Mouse (Mus musculus): ENCODE results near the gene Cacna2d1. TPM values are rescaled to one million over a fixed set of nuclear protein-coding genes. Genes with fewer than 3 reads are reported as not detected.

Gene Cacna2d1
- total and polyA plus RNA-seq, 3 experiments = 0.27 to 1.5 TPM; not detected in 1

- DNase-seq (ENCODE audit: low spot score) = no peak
- TF ChIP-seq POLR2AphosphoS5 (IDR thresholded peaks at IDR 0.05; ENCODE audit: insufficient replicate concordance, low read depth, low read length) = no peak
- TF ChIP-seq GATA2 (IDR thresholded peaks at IDR 0.05; ENCODE audit: borderline replicate concordance, low read depth, low read length) = no peak
- no peak for TF ChIP-seq TAL1 (conservative IDR thresholded peaks at IDR 0.05; ENCODE audit: low read depth, low read length)
- TF ChIP-seq GATA1 (IDR thresholded peaks at IDR 0.05; ENCODE audit: borderline replicate concordance, low read length) = no peak
- TF ChIP-seq CTCF (IDR thresholded peaks at IDR 0.05; ENCODE audit: low read depth, low read length) = no peak
- no peaks in the 10 kb centered on the region for H3K9me3 ChIP-seq (replicated peaks)
- no peak overlapping the region for H3K4me3 ChIP-seq (ENCODE audit: low read depth, low read length)
- no peak for ATAC-seq (ENCODE audit: extremely low read depth, insufficient number of reproducible peaks, low FRiP score, poor library complexity, severe bottlenecking)
- no peaks in the 10 kb centered on the region for H3K36me3 ChIP-seq (replicated peaks)
- H3K4me1 ChIP-seq (ENCODE audit: insufficient read depth, low read depth, low read length) = no peaks in the 10 kb centered on the region
- H3K27me3 ChIP-seq (ENCODE audit: insufficient read depth, low read length) = no peaks in the 10 kb centered on the region
Observed at GRCm38 (mm10) chr5:16376329-16376908, 441.9 kb downstream of the Cacna2d1 start.

- Histone ChIP-seq H3K9me3 (replicated peaks) (no peaks in the 10 kb centered on the region), H3K4me1 (ENCODE audit: insufficient read depth, low read depth, low read length) (no peaks in the 10 kb centered on the region), H3K27me3 (ENCODE audit: insufficient read depth, low read length) (0 out of 2 replicates have a peak, but pooled peaks cover 3% of the 10 kb centered on the region), H3K4me3 (ENCODE audit: low read depth, low read length) (no peak overlapping the region), H3K36me3 (replicated peaks) (no peaks in the 10 kb centered on the region)
- DNase-seq (ENCODE audit: low spot score) (no peak), ATAC-seq (ENCODE audit: extremely low read depth, insufficient number of reproducible peaks, low FRiP score, poor library complexity, severe bottlenecking) (no peak)
- TF ChIP-seq GATA1 (IDR thresholded peaks at IDR 0.05; ENCODE audit: borderline replicate concordance, low read length) (no peak), GATA2 (IDR thresholded peaks at IDR 0.05; ENCODE audit: borderline replicate concordance, low read depth, low read length) (no peak), TAL1 (conservative IDR thresholded peaks at IDR 0.05; ENCODE audit: low read depth, low read length) (no peak), CTCF (IDR thresholded peaks at IDR 0.05; ENCODE audit: low read depth, low read length) (no peak), POLR2AphosphoS5 (IDR thresholded peaks at IDR 0.05; ENCODE audit: insufficient replicate concordance, low read depth, low read length) (no peak)
Observed at GRCm38 (mm10) chr5:16410011-16410410, 475.5 kb downstream of the Cacna2d1 start.

- no peak for DNase-seq (ENCODE audit: low spot score)
- Histone ChIP-seq H3K4me1 (ENCODE audit: insufficient read depth, low read depth, low read length) (no peaks in the 10 kb centered on the region), H3K4me3 (ENCODE audit: low read depth, low read length) (no peak overlapping the region), H3K9me3 (replicated peaks) (no peaks in the 10 kb centered on the region), H3K27me3 (ENCODE audit: insufficient read depth, low read length) (no peaks in the 10 kb centered on the region), H3K36me3 (replicated peaks) (no peaks in the 10 kb centered on the region)
- no peak for ATAC-seq (ENCODE audit: extremely low read depth, insufficient number of reproducible peaks, low FRiP score, poor library complexity, severe bottlenecking)
- TF ChIP-seq CTCF (IDR thresholded peaks at IDR 0.05; ENCODE audit: low read depth, low read length) (no peak), TAL1 (conservative IDR thresholded peaks at IDR 0.05; ENCODE audit: low read depth, low read length) (no peak), GATA1 (IDR thresholded peaks at IDR 0.05; ENCODE audit: borderline replicate concordance, low read length) (no peak), POLR2AphosphoS5 (IDR thresholded peaks at IDR 0.05; ENCODE audit: insufficient replicate concordance, low read depth, low read length) (no peak), GATA2 (IDR thresholded peaks at IDR 0.05; ENCODE audit: borderline replicate concordance, low read depth, low read length) (no peak)
Observed at GRCm38 (mm10) chr5:16414693-16415092, 480.2 kb downstream of the Cacna2d1 start.

GRCm38 (mm10) chr5:16417996-16418395, 483.5 kb downstream of the Cacna2d1 start:
- Histone ChIP-seq H3K4me1 (ENCODE audit: insufficient read depth, low read depth, low read length) (no peaks in the 10 kb centered on the region), H3K4me3 (ENCODE audit: low read depth, low read length) (no peak overlapping the region), H3K9me3 (replicated peaks) (no peaks in the 10 kb centered on the region), H3K36me3 (replicated peaks) (no peaks in the 10 kb centered on the region), H3K27me3 (ENCODE audit: insufficient read depth, low read length) (no peaks in the 10 kb centered on the region)
- ATAC-seq (ENCODE audit: extremely low read depth, insufficient number of reproducible peaks, low FRiP score, poor library complexity, severe bottlenecking) = no peak
- TF ChIP-seq TAL1 (conservative IDR thresholded peaks at IDR 0.05; ENCODE audit: low read depth, low read length) (no peak), POLR2AphosphoS5 (IDR thresholded peaks at IDR 0.05; ENCODE audit: insufficient replicate concordance, low read depth, low read length) (no peak), GATA1 (IDR thresholded peaks at IDR 0.05; ENCODE audit: borderline replicate concordance, low read length) (no peak), CTCF (IDR thresholded peaks at IDR 0.05; ENCODE audit: low read depth, low read length) (no peak), GATA2 (IDR thresholded peaks at IDR 0.05; ENCODE audit: borderline replicate concordance, low read depth, low read length) (no peak)
- no peak for DNase-seq (ENCODE audit: low spot score)

GRCm38 (mm10) chr5:16418504-16418903, 484.0 kb downstream of the Cacna2d1 start:
- ATAC-seq (ENCODE audit: extremely low read depth, insufficient number of reproducible peaks, low FRiP score, poor library complexity, severe bottlenecking) = no peak
- no peaks in the 10 kb centered on the region for H3K9me3 ChIP-seq (replicated peaks)

More at GRCm38 (mm10) chr5:16418504-16418903, 484.0 kb downstream of the Cacna2d1 start:
- Histone ChIP-seq H3K27me3 (ENCODE audit: insufficient read depth, low read length) (no peaks in the 10 kb centered on the region), H3K4me3 (ENCODE audit: low read depth, low read length) (no peak overlapping the region), H3K36me3 (replicated peaks) (no peaks in the 10 kb centered on the region), H3K4me1 (ENCODE audit: insufficient read depth, low read depth, low read length) (no peaks in the 10 kb centered on the region)
- TF ChIP-seq GATA2 (IDR thresholded peaks at IDR 0.05; ENCODE audit: borderline replicate concordance, low read depth, low read length) (no peak), POLR2AphosphoS5 (IDR thresholded peaks at IDR 0.05; ENCODE audit: insufficient replicate concordance, low read depth, low read length) (no peak), CTCF (IDR thresholded peaks at IDR 0.05; ENCODE audit: low read depth, low read length) (no peak), GATA1 (IDR thresholded peaks at IDR 0.05; ENCODE audit: borderline replicate concordance, low read length) (no peak)
- DNase-seq (ENCODE audit: low spot score) = no peak

Other genes starting within 250 kb of the Cacna2d1 start
- gene Speer4c, start 220.4 kb upstream of the Cacna2d1 start, total RNA-seq (2014; fragmentation: Nextera tagmentation) = not detected in 2 replicates
- 0.27 TPM in 1 of 2 replicates, not detected in the other for gene Speer4c, start 220.4 kb upstream of the Cacna2d1 start, total RNA-seq (2017)
- gene Speer4c, start 220.4 kb upstream of the Cacna2d1 start, polyA plus RNA-seq (2012) = not detected in 2 replicates